Mouse (Mus musculus) kidney, postnatal 4 days (tissue): ENCODE data around the gene Cd72.
"Not testable (repeated sequence)": the region's sequence is repeated elsewhere in the genome, so short reads cannot be mapped to it uniquely, and the experiment has no call there.

Experiments used
- DNase-seq, 2 experiments: peaks; one replicate each; pipeline ENCODE4 v3.0.0; 2021; ENCODE audit warnings: mixed read lengths in 2 of 2

Cd72 gene

GRCm38 (mm10) chr4:43454041-43454836, at the start of gene Cd72:
Gene Cd72 (minus strand): TSS chr4:43454628.
- peak in 1 of 2 experiments; percentile 49 for DNase-seq

DNA sequence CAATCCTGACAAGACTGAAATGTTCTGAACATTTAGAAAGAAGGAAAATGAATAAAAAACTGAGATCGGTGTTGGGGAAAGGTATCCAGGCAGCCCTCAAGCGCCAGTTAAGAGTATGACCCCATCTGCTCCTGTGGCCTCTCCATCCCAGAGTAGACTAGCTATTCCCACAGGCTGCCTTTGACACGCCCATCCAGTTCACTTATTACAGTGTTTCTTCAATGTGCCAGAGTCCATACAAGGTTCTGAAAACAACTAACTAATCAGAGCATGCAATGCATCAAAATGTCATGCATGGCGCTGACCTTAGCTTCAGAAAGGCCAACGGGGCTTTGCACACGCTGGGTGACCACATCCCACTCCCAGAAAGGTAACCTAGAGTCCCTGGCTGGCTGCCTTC, 49.1 kb upstream of the Cd72 start:
- peak in 1 of 2 experiments; percentile 12 for DNase-seq

- no peak for DNase-seq
Measured at GRCm38 (mm10) chr4:43503041-43503440, 48.6 kb upstream of the Cd72 start.

- peak; percentile 91 to 94 for DNase-seq
Measured at GRCm38 (mm10) chr4:43499407-43500333, 45.2 kb upstream of the Cd72 start, which contains the start of gene Arhgef39. Gene Arhgef39 (minus strand): TSS chr4:43499695.

DNA sequence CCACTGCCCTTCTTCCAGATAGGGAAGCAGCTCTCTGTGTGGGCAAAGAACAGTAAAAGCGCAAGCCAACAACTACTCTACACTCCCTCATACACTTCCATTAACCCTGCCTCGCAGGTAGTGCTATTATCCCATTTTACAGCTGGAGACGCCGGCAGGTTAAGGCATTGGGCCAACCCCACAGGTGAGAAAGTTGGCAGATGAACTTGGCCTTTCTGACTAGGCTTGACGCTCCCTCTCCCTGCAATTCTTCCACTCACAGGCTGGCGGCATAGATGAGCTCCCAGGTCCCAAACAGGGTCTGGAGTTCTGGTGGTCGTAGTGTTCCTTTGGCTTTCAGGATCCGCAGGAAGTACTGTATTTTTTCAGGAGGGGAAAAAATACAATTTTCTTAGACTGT, 44.6 kb upstream of the Cd72 start:
- DNase-seq, result peak; percentile 38 to 64

DNA sequence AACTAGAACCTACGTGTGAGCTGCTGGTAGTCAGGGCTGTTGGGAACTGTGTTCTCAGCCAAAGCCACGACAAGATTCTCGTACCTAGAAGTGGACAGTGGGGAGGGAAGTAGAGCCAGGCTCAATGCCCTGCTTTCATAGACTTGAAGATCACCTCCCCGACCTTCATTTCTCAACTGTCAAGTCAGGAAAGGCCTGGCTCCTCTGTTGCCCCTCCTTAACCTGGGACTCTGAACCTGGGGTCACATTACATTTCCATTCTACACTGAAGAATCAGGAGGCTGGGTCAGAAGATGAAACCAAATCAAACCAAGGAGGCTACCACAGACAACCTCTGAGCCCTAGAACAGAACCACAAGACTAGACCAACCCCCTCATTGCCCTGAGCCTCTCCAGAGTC, 43.5 kb upstream of the Cd72 start:
- no peak for DNase-seq

- peak in 1 of 2 experiments; percentile 46 for DNase-seq
Measured at GRCm38 (mm10) chr4:43497405-43497804, 43.0 kb upstream of the Cd72 start.

GRCm38 (mm10) chr4:43496587-43496986, 42.2 kb upstream of the Cd72 start:
- peak in 1 of 2 experiments; percentile 24 for DNase-seq

DNA sequence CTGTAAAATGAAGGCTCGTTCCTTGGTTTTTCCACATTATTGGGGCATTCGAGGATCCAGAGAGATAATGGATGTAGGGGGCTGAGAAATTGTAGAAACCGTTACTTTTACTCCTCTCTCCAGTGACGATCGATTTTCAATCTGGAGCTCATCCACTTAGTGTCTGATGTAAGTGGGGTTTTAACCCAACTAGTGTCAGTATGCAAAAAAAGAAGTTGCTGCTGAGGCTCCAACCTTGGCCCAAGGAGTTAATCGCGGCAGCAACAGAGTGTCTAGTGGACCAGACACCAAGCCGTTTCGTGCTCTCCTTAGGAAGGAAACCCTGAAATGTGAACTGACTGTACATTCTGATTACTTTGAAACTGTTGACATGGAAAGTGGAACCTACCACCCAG, 39.4 kb upstream of the Cd72 start:
- DNase-seq, result peak in 1 of 2 experiments; percentile 35

DNA sequence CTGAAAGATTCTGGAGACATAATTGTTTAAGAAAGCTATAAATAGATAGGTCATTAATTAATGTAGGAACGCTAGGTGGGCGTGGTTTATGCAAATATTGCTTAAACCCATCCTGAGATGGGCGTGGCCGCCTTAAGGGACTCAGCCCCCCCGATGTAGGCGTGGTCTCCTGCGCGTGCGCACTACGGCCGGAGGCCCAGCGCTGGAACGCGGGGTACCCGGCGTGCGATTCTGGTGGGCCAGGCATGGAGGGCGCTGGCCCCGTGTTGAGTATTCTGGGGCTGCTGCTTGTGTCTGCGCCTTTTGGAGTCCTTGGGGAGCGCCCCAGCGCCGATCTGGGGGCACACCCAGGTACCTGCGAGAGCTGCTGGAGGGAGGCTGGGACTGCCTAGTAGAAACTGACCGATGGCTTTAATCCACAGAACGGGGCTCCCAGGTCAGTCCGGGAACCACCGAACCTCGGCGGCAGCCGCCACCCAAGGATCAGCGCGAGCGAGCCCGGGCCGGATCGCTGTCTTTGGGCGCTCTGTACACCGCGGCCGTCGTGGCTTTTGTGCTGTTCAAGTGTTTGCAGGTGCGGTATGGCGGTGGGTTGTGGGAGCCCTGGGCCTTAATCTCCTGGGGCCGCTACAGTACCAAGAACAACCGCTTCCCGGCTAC, 38.9 kb upstream of the Cd72 start:
- peak; percentile 97 to 98 for DNase-seq

DNA sequence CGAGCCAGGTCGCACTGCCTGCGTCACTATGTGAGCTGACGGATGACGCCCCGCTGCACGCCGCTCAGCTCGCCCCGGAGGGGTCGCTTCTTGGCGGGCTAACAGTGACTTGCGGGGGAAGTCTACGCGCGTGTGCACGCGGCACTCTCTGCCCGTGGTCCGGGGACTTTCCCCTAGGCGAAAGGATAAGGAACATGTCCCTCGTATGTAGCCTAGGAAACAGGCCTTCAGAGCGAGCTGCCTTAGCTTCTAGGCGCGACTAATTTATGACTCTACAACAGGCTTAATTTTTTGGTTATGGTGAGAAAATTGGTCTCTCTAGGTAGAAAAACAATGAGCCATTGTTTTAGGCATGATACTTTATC, 38.4 kb upstream of the Cd72 start, which contains the start of gene Ccdc107:
TSS of gene Ccdc107 (plus strand) at position 80 of the 365 bp plus-strand sequence.
- peak; percentile 91 to 95 for DNase-seq

GRCm38 (mm10) chr4:43492101-43492820, 37.8 kb upstream of the Cd72 start:
- DNase-seq, result peak in 1 of 2 experiments; percentile 14

DNA sequence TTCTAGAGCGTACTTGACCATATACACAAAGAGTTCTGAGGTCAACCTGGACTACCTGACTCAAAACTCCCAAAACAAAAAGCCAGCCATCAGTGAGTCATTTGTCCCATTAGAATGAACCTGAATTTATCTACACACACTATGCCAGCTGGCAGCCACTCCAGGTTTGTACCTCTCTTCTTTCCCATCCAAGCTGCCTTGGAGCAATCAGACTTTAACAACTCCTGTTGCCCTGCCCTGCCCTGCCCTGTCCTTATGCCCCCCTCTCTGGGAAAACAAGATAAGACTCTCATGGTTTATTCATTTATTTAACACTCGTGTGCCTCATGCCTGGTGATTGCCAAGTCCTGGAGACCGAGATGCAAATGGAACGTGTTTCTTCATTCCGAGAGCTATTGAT, 36.4 kb upstream of the Cd72 start:
- DNase-seq, result no peak

DNA sequence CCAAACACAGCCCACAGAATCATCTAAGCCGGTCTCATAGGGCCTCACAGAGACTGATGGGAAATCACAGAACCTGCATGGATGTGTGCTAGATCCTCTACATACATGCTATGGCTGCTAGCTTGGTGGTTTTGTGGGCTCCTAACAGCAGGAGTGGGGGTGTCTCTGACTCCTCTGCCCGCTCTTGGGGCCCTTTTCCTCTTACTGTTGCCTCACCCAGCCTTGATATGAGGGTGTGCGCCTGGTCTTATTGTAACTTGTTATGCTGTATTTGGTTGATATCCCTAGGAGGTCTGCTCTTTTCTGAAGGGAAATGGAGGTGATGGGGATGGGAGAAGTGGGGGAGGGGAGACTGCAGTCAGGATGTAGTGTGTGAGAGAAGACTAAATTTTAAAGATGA, 35.2 kb upstream of the Cd72 start:
- no peak for DNase-seq

DNA sequence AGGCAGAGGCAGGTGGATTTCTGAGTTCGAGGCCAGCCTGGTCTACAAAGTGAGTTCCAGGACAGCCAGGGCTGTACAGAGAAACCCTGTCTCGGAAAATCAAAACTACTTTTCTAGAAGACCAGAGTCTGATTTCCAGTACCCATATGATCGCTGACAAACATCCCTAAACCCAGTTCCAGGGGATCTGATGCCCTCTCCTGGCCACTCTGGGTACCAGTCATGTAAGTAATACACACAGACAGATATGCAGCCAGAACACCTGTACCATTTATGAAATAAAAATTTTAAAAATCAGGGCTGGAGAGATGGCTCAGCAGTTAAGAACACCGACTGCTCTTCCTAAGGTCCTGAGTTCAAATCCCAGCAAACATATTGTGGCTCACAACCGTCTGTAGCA, 31.2 kb upstream of the Cd72 start:
- not testable (repeated sequence) for DNase-seq

DNA sequence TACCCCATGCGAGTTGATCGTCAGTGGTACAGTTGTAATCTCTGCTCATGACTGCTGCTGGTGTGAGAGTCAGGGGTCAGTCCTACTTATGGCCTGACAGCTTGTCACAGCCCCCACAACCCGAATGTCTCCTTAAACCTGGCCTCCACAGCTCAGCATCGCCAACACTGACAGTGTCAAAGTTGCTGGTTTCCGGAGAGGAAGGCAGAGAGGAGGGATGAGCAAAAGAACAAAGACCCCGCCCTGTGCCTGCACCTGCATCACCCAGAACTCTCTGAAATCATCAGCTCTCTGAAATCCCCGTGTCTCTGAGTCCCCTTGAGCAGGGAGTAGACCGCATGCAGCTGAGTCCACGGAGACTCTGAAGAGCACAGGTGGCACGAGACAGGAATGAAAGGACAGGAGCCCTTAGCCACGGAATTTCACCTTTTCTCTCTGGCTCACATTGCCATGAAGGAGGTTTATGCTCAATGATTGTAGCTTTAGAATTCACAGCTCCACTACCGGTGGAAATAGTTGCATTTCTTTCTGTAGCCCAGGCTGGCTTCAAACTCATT, 29.2 kb upstream of the Cd72 start, which contains the start of gene Sit1:
TSS of gene Sit1 (minus strand) at position 200 of the 557 bp plus-strand sequence.
- no peak for DNase-seq

DNA sequence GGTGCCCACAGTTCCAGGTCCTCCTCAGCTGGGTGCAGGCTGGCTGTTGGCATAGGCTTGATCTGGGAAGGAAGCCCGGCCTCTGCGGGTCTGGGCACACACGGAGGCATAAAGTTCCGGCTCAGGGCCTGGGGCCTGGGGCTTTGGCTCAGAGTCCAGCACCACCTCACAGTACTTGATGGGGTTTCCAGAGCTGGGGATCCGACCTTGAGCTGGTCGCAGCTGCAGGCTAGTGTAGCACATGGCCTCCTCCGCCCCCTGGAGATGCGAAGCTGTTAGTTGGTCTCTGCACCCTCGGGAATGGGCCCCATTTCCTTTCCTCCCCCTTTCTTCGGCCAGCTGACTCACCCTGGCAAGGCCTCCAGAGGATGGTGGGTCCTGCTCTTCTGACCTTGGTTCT, 28.2 kb upstream of the Cd72 start:
- DNase-seq, result no peak

GRCm38 (mm10) chr4:43481894-43482456, 27.5 kb upstream of the Cd72 start:
- no peak for DNase-seq

DNA sequence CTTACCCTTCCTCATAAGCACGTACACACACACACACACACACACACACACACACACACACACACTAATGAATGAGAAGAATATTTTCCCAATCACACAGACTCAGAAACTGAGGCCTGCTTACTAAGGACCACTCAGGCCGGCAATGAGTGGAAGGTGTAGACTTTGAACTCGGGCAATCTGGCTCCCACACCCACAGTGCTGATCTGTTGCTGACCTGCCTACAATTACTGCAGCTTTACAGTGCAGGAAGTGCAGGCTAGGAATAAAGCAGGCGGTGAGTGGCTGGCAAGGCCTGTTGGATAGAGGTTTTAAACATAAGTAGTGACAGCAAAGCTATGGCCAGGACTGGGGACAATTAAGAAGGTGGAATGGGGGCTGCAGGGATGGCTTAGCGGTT, 26.6 kb upstream of the Cd72 start:
- DNase-seq, result peak in 1 of 2 experiments; percentile 12

- DNase-seq, result peak; percentile 90 to 91
Measured at GRCm38 (mm10) chr4:43478906-43479832, 24.7 kb upstream of the Cd72 start.
